Mouse (Mus musculus): ENCODE data around the gene Stx1b. TPM values are rescaled to one million over a fixed set of nuclear protein-coding genes. Genes with fewer than 3 reads are reported as not detected.
A peak's percentile ranks its signal among the peaks of the same experiment; 100 is the strongest.
"Not testable (repeated sequence)": the region's sequence is repeated elsewhere in the genome, so short reads cannot be mapped to it uniquely, and the experiment has no call there.

Gene Stx1b
- total RNA-seq, 2 experiments from 2014 or later, result 193 to 215 TPM

- intact Hi-C loops (cut with DNase I), result no loop called here
Measured at GRCm38 (mm10) chr7:127777474-127778266, 46.7 kb downstream of the Stx1b start.

GRCm38 (mm10) chr7:127776878-127777473 is 47.4 kb downstream of the Stx1b start:
- DNase-seq, result peak; percentile 98
- intact Hi-C loops (cut with DNase I), result no loop called here

More at GRCm38 (mm10) chr7:127777474-127778266, 46.7 kb downstream of the Stx1b start:
- peak; percentile 72 for DNase-seq

- peak; percentile 93 for DNase-seq
- intact Hi-C loops (cut with DNase I), result no loop called here
Measured at GRCm38 (mm10) chr7:127776426-127776825, 47.9 kb downstream of the Stx1b start, which contains the start of gene Setd1a. Gene Setd1a, plus strand, starts transcription at chr7:127776670.

- intact Hi-C loops (cut with DNase I); DNase-seq: not testable (repeated sequence)
Measured at GRCm38 (mm10) chr7:127775837-127776236, 48.5 kb downstream of the Stx1b start.

- DNase-seq, result peak; percentile 71
- intact Hi-C loops (cut with DNase I), result no loop called here
Measured at GRCm38 (mm10) chr7:127773664-127774384, 50.5 kb downstream of the Stx1b start.

GRCm38 (mm10) chr7:127772557-127772956 is 51.8 kb downstream of the Stx1b start:
- no peak for DNase-seq
- intact Hi-C loops (cut with DNase I), result no loop called here

GRCm38 (mm10) chr7:127772080-127772479 is 52.3 kb downstream of the Stx1b start:
- DNase-seq, result no peak
- intact Hi-C loops (cut with DNase I), result no loop called here

- no peak for DNase-seq
- intact Hi-C loops (cut with DNase I), result no loop called here
Measured at GRCm38 (mm10) chr7:127771262-127771661, 53.1 kb downstream of the Stx1b start.

- DNase-seq, result no peak
- intact Hi-C loops (cut with DNase I), result no loop called here
Measured at GRCm38 (mm10) chr7:127770039-127770905, 54.1 kb downstream of the Stx1b start.

GRCm38 (mm10) chr7:127769651-127770038 is 54.7 kb downstream of the Stx1b start, which contains the start of gene Orai3:
Gene Orai3, plus strand, starts transcription at chr7:127769815.
- intact Hi-C loops (cut with DNase I), result no loop called here
- peak; percentile 76 for DNase-seq

GRCm38 (mm10) chr7:127768997-127769593 is 55.3 kb downstream of the Stx1b start:
- intact Hi-C loops (cut with DNase I), result no loop called here
- peak; percentile 91 for DNase-seq

GRCm38 (mm10) chr7:127768346-127768996 is 55.9 kb downstream of the Stx1b start:
- DNase-seq, result peak; percentile 18
- intact Hi-C loops (cut with DNase I), result no loop called here

GRCm38 (mm10) chr7:127767671-127768345 is 56.5 kb downstream of the Stx1b start:
- no peak for DNase-seq
- intact Hi-C loops (cut with DNase I), result no loop called here

- no peak for DNase-seq
- intact Hi-C loops (cut with DNase I), result no loop called here
Measured at GRCm38 (mm10) chr7:127766851-127767609, 57.3 kb downstream of the Stx1b start.

- intact Hi-C loops (cut with DNase I), result no loop called here
- no peak for DNase-seq
Measured at GRCm38 (mm10) chr7:127765756-127766155, 58.6 kb downstream of the Stx1b start.

GRCm38 (mm10) chr7:127763642-127764041 is 60.7 kb downstream of the Stx1b start:
- no peak for DNase-seq
- intact Hi-C loops (cut with DNase I), result no loop called here

- DNase-seq, result peak; percentile 66
- intact Hi-C loops (cut with DNase I), result no loop called here
Measured at GRCm38 (mm10) chr7:127761026-127761425, 63.3 kb downstream of the Stx1b start.

GRCm38 (mm10) chr7:127760478-127760877 is 63.9 kb downstream of the Stx1b start:
- no peak for DNase-seq
- intact Hi-C loops (cut with DNase I), result no loop called here
